Mouse (Mus musculus): ENCODE results near the gene Zfp846.
"Not testable (repeated sequence)": the region's sequence is repeated elsewhere in the genome, so short reads cannot be mapped to it uniquely, and the experiment has no call there.

Gene Zfp846

GRCm38 (mm10) chr9:20581175-20581634 lies at the start of gene Zfp846:
Zfp846 (plus strand) TSS chr9:20581291.
- peak; percentile 92 for DNase-seq (ENCODE audit: low read depth)

- DNase-seq (ENCODE audit: low read depth), result no peak
These were observed 46.7 kb upstream of the Zfp846 start for GRCm38 (mm10) chr9:20534326-20534926.

GRCm38 (mm10) chr9:20536598-20536997 lies 44.5 kb upstream of the Zfp846 start:
- DNase-seq (ENCODE audit: low read depth), result no peak

GRCm38 (mm10) chr9:20543496-20543895 lies 37.6 kb upstream of the Zfp846 start:
- no peak for DNase-seq (ENCODE audit: low read depth)

GRCm38 (mm10) chr9:20544070-20544821 lies 36.8 kb upstream of the Zfp846 start:
- peak; percentile 78 for DNase-seq (ENCODE audit: low read depth)

GRCm38 (mm10) chr9:20545151-20545550 lies 35.9 kb upstream of the Zfp846 start:
- peak; percentile 45 for DNase-seq (ENCODE audit: low read depth)

- no peak for DNase-seq (ENCODE audit: low read depth)
These were observed 29.3 kb upstream of the Zfp846 start for GRCm38 (mm10) chr9:20551781-20552275.

GRCm38 (mm10) chr9:20552698-20553097 lies 28.4 kb upstream of the Zfp846 start:
- no peak for DNase-seq (ENCODE audit: low read depth)

- DNase-seq (ENCODE audit: low read depth), result peak; percentile 30
These were observed 18.9 kb upstream of the Zfp846 start for GRCm38 (mm10) chr9:20562177-20562576.

- not testable (repeated sequence) for DNase-seq (ENCODE audit: low read depth)
These were observed 15.6 kb upstream of the Zfp846 start for GRCm38 (mm10) chr9:20565326-20566030.

- no peak for DNase-seq (ENCODE audit: low read depth)
These were observed 10.0 kb upstream of the Zfp846 start for GRCm38 (mm10) chr9:20571060-20571459.

GRCm38 (mm10) chr9:20576591-20576990 lies 4.5 kb upstream of the Zfp846 start:
- no peak for DNase-seq (ENCODE audit: low read depth)

- DNase-seq (ENCODE audit: low read depth), result no peak
These were observed 20.2 kb downstream of the Zfp846 start for GRCm38 (mm10) chr9:20601270-20601669.

- DNase-seq (ENCODE audit: low read depth), result peak; percentile 5
These were observed 25.2 kb downstream of the Zfp846 start for GRCm38 (mm10) chr9:20606269-20606668.

GRCm38 (mm10) chr9:20607100-20607974 lies 26.2 kb downstream of the Zfp846 start:
- peak; percentile 97 for DNase-seq (ENCODE audit: low read depth)

GRCm38 (mm10) chr9:20609831-20610464 lies 28.9 kb downstream of the Zfp846 start:
- DNase-seq (ENCODE audit: low read depth), result peak; percentile 35

- no peak for DNase-seq (ENCODE audit: low read depth)
These were observed 30.9 kb downstream of the Zfp846 start for GRCm38 (mm10) chr9:20611976-20612375.

- DNase-seq (ENCODE audit: low read depth), result no peak
These were observed 35.6 kb downstream of the Zfp846 start for GRCm38 (mm10) chr9:20616685-20617084.

- no peak for DNase-seq (ENCODE audit: low read depth)
These were observed 50.2 kb downstream of the Zfp846 start for GRCm38 (mm10) chr9:20631332-20631731.

- DNase-seq (ENCODE audit: low read depth), result not testable (repeated sequence)
These were observed 54.6 kb downstream of the Zfp846 start for GRCm38 (mm10) chr9:20635676-20636075.

- DNase-seq (ENCODE audit: low read depth), result peak; percentile 26
These were observed 55.2 kb downstream of the Zfp846 start for GRCm38 (mm10) chr9:20636256-20636655.

Data from induced T-regulatory cell, adult 2 months (primary cell).